Mouse (Mus musculus): ENCODE measurements around the gene Ccnb1ip1.

Ccnb1ip1 gene

DNA sequence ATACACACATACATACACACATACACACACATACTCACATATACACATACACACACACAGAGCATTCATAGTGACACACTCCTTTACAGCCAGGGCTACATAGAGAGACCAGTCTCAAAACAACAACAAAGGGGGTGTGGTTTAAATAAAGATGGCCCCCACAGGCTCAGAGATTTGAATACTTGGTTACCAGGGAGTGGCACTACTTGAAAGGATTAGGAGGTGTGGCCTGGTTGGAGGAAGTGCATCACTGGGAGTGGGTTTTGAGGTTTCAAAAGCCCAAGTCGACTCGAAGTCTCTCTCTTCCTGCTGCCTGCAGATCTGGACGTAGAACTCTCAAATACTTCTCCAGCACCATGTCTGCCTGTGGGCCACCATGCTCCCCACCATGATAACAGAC lies 25.4 kb downstream of the Ccnb1ip1 start:
- no peak for DNase-seq

DNA sequence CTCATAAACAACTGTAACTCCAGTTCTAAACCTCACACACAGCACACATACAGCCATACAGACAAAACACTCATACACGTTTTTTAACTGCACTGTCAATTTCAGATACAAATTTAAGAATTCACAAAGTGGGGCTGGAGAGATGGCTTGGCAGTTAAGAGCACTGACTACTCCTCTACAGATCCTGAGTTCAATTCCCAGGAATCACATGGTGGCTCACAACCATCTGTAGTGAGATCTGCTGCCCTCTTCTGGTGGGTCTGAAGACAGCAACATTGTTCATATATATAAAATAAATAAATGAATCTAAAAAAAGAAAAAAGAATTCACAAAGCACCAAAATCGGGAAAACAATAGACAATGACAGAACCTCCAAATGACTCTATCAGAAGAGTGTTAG lies 36.2 kb downstream of the Ccnb1ip1 start:
- DNase-seq: no peak

DNA sequence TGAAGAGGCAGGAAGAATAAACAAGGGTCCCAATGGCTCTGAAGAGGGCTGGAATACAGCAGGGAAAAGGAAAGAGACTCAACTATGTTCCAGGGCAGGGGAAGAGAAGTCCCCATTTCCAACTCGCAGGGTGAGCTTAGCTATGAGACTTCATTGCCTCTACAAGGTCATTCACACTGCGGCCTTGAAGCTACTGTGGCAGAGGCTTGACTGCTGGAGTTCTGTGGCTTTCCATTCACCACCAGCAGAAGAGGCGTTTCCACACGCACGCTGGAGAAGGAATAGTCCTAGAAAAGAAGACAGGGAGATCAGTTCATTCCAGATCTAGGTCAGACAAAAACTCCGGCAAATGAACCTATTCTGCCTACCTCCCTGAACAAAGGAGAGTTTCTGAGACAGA lies 41.8 kb downstream of the Ccnb1ip1 start:
- no peak for DNase-seq

DNA sequence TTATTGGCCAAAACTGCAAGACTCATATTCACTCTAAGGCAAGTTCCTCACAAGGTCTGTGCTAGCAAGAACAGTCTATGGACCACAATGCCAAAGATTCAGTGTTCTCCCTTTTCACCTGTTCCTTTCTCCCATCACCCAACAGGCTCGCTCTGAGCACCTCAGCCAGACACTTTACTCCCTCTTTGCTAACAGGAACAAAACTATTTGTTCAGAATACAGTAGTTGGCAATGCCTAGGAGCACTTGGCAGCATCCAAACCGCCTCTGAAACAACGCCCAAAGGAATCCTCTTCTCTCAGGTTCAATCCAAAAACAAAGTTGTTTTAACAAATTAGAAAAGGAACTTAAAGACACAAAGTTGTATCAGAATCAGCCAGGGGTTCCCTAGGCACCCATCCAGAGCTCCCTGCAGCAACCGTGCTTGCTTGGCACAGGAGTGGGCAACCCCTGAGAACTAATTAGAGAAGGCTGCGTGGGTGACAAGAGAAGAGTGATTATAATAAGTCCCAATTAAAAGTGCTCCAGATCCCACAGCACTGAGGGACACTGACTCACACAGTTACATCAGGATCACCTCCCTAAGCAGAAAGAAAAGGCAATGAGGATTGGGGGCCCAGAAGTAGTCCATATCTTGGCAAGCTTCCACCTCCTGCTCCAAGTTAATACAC lies 49.0 kb downstream of the Ccnb1ip1 start:
- no peak for DNase-seq

DNA sequence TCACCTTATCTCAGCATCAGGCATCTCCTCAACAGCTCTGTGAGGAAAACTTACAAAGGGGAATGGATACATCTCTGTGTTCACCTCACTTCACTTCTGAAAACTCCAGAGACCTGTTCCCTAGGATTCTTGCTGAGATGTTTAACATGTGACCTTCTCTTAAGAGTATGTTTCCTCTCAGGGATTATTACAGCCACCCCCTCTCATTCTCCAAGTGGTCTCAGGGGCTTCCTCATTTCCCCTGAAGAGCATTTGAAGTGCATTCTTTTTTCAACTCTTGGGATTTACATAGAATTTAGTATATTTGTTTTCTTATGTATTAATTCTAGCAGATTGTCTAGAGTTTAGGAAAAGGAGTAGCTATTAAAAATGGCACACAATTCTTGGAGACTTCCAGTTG lies 62.5 kb downstream of the Ccnb1ip1 start, which contains the start of gene Olfr749:
Gene Olfr749, minus strand, starts transcription at position 101 of the 400 bp plus-strand sequence.
- DNase-seq: no peak

DNA sequence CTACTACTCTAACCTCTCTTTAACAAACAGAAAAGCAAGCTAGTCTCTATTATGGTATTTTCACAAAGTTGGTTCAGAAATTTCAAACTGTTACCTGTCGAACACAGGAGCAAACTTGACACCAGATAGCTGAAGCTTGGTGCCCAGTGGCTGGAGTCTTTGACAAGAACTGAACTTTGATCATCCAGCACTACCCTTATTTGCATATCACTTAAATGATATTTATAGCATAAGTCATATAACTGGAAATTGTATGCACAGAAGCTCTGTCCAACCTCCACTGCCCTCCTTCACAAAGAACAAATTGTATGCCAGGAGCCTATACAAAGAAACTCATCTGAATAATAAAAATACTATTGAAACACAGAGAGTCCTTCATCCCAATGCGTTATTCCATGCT lies 65.9 kb downstream of the Ccnb1ip1 start:
- DNase-seq: no peak

DNA sequence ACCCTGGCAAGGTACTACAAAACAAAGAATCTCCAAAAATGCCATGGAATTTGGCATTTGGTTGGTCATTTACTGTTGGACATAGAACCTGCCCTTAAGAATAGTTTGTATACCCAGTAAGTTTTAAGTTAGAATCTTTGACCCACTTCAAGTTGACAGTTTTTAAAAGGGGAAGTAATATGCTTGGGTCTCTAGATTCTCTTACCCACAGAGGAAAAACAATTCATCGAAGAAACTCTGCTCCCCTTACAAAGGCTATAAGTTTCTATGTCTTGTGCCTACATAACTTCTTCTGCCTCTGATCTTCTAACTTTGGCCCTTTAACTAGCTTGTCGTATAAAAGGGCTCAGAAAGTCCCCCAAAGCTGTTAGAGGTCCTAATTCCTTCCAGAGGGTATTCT lies 67.2 kb downstream of the Ccnb1ip1 start:
- DNase-seq: no peak
